Mouse (Mus musculus) G1E (cell line): ENCODE data around the gene Tmtc4.

ENCODE experiments used
- CTCF ChIP-seq: IDR thresholded peaks from 2 replicates; pipeline ENCODE4 v1.5.1; 2012; ENCODE audit warnings: low read depth, low read length, inconsistent platforms, mixed read lengths
- GATA1 ChIP-seq: IDR thresholded peaks from 2 replicates; pipeline ENCODE4 v1.6.1; 2012; ENCODE audit warnings: borderline replicate concordance, low read length, inconsistent platforms, mixed read lengths
- GATA2 ChIP-seq: IDR thresholded peaks from 2 replicates; pipeline ENCODE4 v1.6.1; 2012; ENCODE audit warnings: low read depth, low read length, inconsistent platforms, borderline replicate concordance
- TAL1 ChIP-seq: conservative IDR thresholded peaks from 2 replicates; pipeline ENCODE4 v1.6.1; 2012; ENCODE audit warnings: low read depth, low read length, inconsistent platforms, mixed read lengths

- TF ChIP-seq CTCF (no peak), GATA1 (no peak), GATA2 (no peak), TAL1 (no peak)
Observed at GRCm38 (mm10) chr14:122898550-122898949, 85.3 kb downstream of the Tmtc4 start.
